Mouse (Mus musculus) hindbrain, embryonic 15.5 days (tissue): ENCODE measurements around the gene Tmem117. TPM values are rescaled to one million over a fixed set of nuclear protein-coding genes. Genes with fewer than 3 reads are reported as not detected.

Experiments
- ATAC-seq: fragments of 200-750 bp; cut with Nextera tagmentation; 2 replicates; pipeline ENCODE4 v1.8.0; 2017; ENCODE audit warnings: low read depth, moderate number of reproducible peaks, moderate TSS enrichment; ENCODE audit not compliant: low FRiP score
- H3K27ac ChIP-seq: fragments of 300-500 bp; sonication (generic); replicated peaks from 2 replicates; pipeline ENCODE4 v1.5.1; 2015; ENCODE audit warnings: mild to moderate bottlenecking, inconsistent platforms
- H3K27me3 ChIP-seq: fragments of 300-500 bp; sonication (generic); 2 replicates; pipeline ENCODE4 v1.6.1; 2015; ENCODE audit warnings: control low read depth, inconsistent platforms
- H3K36me3 ChIP-seq: fragments of 300-500 bp; sonication (generic); 2 replicates; pipeline ENCODE4 v1.6.1; 2015; ENCODE audit warnings: control low read depth, inconsistent platforms
- H3K4me1 ChIP-seq: fragments of 300-500 bp; sonication (generic); replicated peaks from 2 replicates; pipeline ENCODE4 v1.6.1; 2015; ENCODE audit warnings: control low read depth, inconsistent platforms
- H3K4me2 ChIP-seq: fragments of 300-500 bp; sonication (generic); 2 replicates; pipeline ENCODE4 v1.6.1; 2015; ENCODE audit warnings: moderate library complexity, mild to moderate bottlenecking, inconsistent platforms
- H3K4me3 ChIP-seq: fragments of 300-500 bp; sonication (generic); 2 replicates; pipeline ENCODE4 v1.5.1; 2015; ENCODE audit warnings: mild to moderate bottlenecking, inconsistent platforms
- H3K9ac ChIP-seq: fragments of 300-500 bp; sonication (generic); 2 replicates; pipeline ENCODE4 v1.6.1; 2015; ENCODE audit warnings: inconsistent platforms
- H3K9me3 ChIP-seq: fragments of 300-500 bp; sonication (generic); 2 replicates; pipeline ENCODE4 v1.6.1; 2016; ENCODE audit warnings: control low read depth, inconsistent platforms
- WGBS: fragments of 180-500 bp; shearing (Covaris S2); methylation state at CpG from one replicate; pipeline ENCODE4 v1.1.7; 2015; 5-methylcytosine and 5-hydroxymethylcytosine counted together
- polyA plus RNA-seq: library from polyadenylated mRNA; unstranded; fragments of >200 nt; fragmentation: Nextera tagmentation; extraction: Ambion mirVana; gene quantifications from 2 replicates; pipeline ENCODE4 v1.2.1, GENCODE M21; 2015

The Tmem117 gene
- polyA plus RNA-seq, 1 experiment from 2014 or later: 14.6 TPM

DNA sequence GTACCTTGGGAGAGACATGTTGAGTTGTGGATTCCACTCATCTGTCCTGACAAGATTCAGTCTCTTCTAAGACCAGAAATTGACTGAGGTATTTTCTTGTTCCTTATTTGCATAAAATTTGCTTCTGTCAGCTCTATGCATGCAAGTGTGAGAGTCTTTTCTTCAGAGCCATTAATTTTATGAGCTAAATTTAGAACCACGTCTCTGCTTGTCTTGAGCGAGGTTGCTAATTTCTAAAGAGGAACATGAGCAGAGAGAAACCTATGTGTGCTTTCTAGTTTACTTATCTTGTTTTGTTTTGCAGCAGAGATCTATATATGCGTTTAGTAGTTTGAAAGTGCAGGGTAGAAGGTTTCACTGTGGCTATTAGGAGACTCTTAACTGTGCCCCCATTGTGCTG is 26.6 kb upstream of the Tmem117 start:
- no peak overlapping the region for H3K9ac ChIP-seq
- 66% methylated on average over 3 of the region's 3 CpGs for WGBS
- no peaks in the 10 kb centered on the region for H3K27me3 ChIP-seq
- no peak for ATAC-seq
- no peak overlapping the region for H3K27ac ChIP-seq
- no peaks in the 10 kb centered on the region for H3K4me1 ChIP-seq
- H3K36me3 ChIP-seq: no peaks in the 10 kb centered on the region
- no peaks in the 10 kb centered on the region for H3K9me3 ChIP-seq
- H3K4me2 ChIP-seq: no peak overlapping the region
- H3K4me3 ChIP-seq: no peak overlapping the region

DNA sequence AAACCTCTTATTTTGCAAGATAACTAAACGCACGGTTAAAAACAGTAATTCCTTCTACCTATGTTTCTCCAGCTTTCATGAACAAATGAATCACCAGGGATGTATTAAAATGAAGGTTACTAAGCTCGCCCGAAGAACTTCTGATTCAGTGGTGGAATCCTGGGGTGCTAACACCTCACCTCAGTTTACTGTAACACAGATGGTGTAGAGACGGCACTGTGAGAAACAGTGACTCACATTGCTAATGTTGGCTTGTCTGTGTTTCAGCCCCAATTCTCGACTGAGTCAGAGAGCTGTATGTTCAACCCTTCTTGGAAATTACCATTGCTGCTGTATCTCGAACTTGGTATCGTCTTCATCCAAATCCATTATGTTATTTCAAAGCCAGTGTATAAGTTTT is 21.3 kb upstream of the Tmem117 start:
- Histone ChIP-seq H3K27me3 (no peaks in the 10 kb centered on the region), H3K9me3 (no peaks in the 10 kb centered on the region), H3K9ac (no peak overlapping the region), H3K36me3 (no peaks in the 10 kb centered on the region), H3K27ac (no peak overlapping the region), H3K4me3 (no peak overlapping the region), H3K4me2 (no peak overlapping the region), H3K4me1 (no peaks in the 10 kb centered on the region)
- ATAC-seq: no peak
- 96% methylated on average over 8 of the region's 8 CpGs for WGBS

DNA sequence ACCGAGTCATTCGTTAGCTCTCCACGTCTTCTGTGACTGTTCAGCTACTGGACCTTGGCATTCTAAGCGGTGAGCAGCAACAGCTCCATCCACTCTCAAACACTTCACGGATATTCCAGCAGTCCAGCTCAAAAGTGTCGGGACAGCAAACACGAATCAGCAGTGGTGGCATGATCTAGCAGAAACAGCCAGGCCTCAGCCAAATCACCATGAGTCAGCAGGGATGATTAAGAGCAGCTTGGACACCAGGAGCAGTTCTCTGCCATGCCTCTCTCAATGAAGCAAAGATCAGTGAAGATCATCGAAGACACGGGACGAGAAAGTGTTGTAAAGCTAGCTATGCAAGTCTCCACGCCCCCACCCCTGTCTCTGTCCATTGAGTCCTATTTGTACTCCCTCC is 13.0 kb upstream of the Tmem117 start:
- Histone ChIP-seq H3K4me1 (no peaks in the 10 kb centered on the region), H3K4me2 (no peak overlapping the region), H3K27me3 (no peaks in the 10 kb centered on the region), H3K36me3 (no peaks in the 10 kb centered on the region), H3K4me3 (no peak overlapping the region), H3K9me3 (no peaks in the 10 kb centered on the region), H3K9ac (no peak overlapping the region), H3K27ac (no peak overlapping the region)
- WGBS: 91% methylated on average over 11 of the region's 11 CpGs
- no peak for ATAC-seq

DNA sequence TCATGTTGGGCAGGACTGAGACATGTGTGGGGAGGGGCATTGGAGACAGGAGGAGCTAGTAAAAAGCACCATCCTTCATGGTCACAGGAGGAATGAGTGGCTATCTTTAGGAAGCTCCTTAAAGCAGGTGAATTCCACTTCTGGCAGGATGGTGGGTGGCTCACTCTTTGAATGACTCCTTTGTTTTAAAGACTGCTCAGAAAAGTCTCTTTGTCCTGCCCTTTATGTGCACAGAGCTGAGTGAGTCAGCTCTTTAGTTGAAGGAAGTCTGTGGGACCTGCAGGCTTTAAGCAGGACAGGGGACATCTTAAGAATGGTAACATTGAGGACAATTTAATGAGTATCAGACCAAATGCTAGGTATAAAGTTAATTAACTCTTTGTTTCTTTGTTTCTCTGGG is 8.1 kb upstream of the Tmem117 start:
- no peak overlapping the region for H3K4me2 ChIP-seq
- H3K9ac ChIP-seq: no peak overlapping the region
- ATAC-seq: no peak
- H3K9me3 ChIP-seq: no peaks in the 10 kb centered on the region
- H3K4me1 ChIP-seq: no peaks in the 10 kb centered on the region
- no peak overlapping the region for H3K27ac ChIP-seq
- H3K27me3 ChIP-seq: no peaks in the 10 kb centered on the region
- H3K4me3 ChIP-seq: no peak overlapping the region
- no peaks in the 10 kb centered on the region for H3K36me3 ChIP-seq

DNA sequence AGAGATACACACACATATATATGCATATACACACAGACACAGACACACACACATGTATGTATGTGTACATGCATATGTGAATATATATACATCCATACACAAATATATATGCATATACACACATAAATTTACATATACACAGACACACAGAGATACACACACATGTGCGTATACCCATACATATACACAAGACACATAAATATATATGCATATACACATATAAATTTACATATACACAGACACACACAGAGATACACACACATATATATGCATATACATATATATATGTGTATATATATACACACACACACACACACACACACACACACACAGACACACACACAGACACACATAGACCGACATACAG is 586 bp upstream of the Tmem117 start:
- Histone ChIP-seq H3K4me1 (no peaks in the 10 kb centered on the region), H3K9me3 (no peaks in the 10 kb centered on the region), H3K36me3 (no peaks in the 10 kb centered on the region), H3K9ac (peak overlapping the region; percentile 86), H3K4me3 (peak overlapping the region; percentile 56), H3K27me3 (no peaks in the 10 kb centered on the region; the same call in 1 of the 2 replicates), H3K4me2 (peak overlapping the region; percentile 82), H3K27ac (peak overlapping the region; percentile 47; the same call in 1 of the 2 replicates)
- peak; percentile 52; the same call in 1 of the 2 replicates for ATAC-seq
- WGBS: 50% methylated on average over 2 of the region's 2 CpGs

DNA sequence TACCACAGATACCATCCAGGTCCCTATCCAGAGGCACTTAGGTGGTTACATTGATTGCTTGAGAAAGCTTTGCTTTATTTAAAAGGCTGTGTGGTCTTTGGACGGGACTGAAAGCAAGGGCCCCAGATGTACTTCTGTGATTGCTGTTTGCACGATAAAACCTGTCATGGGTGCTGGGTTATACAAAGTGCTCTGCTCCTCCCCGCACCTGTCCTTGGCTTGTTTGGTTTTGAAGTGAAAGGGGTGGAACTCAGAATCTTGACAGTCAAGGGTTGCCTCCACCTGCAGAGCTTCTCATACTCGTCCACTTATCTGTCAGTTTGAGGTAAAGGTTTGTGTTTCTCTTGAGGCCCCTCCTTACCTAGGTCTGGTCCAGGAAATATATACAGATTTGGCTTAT is 1.5 kb downstream of the Tmem117 start:
- Histone ChIP-seq H3K4me2 (no peak overlapping the region), H3K9ac (no peak overlapping the region), H3K4me3 (no peak overlapping the region), H3K27ac (no peak overlapping the region), H3K9me3 (no peaks in the 10 kb centered on the region), H3K4me1 (no peaks in the 10 kb centered on the region), H3K36me3 (no peaks in the 10 kb centered on the region), H3K27me3 (no peaks in the 10 kb centered on the region; the same call in 1 of the 2 replicates)
- ATAC-seq: no peak
- WGBS: 87% methylated on average over 4 of the region's 4 CpGs

DNA sequence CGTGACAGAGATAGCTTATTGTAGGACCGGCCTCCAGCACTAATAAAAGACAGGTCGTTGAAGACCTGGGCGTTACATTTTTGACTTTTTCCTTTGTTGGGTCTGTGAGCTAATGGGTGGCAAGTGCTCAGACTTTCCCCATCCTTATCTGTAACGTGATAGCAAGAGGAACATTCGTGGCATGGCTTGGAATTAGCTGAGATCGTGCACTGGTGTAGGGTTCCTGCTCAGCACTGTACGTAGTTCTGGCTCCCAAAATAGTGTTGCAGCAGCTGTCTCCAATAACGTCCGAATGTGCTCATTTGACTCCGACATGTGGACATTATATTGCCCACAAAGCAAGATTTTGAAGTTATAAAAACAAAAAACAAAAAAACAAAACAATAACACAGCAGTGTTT is 5.5 kb downstream of the Tmem117 start:
- WGBS: 81% methylated on average over 11 of the region's 11 CpGs
- Histone ChIP-seq H3K4me2 (no peak overlapping the region), H3K4me1 (no peaks in the 10 kb centered on the region), H3K9me3 (no peaks in the 10 kb centered on the region), H3K4me3 (no peak overlapping the region), H3K27ac (no peak overlapping the region), H3K9ac (no peak overlapping the region), H3K36me3 (no peaks in the 10 kb centered on the region), H3K27me3 (no peaks in the 10 kb centered on the region; the same call in 1 of the 2 replicates)
- ATAC-seq: no peak

DNA sequence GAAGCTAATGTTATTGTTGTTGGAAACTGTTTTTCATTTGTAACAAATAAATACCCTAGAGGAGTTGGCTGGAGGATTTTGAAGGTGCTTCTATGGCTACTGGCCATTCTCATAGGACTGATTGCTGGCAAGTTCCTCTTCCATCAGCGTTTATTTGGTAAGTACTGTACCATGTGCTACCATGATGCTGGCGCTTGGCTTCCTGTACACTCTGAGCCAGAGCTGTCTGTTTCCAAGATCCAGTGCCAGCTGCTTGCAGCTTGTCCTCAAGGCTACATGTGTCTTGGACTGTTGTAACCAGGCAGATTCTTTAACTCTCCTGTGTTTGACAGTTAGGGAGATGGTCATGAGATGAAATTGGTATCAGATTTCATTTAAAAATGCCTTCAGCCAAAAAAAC is 9.2 kb downstream of the Tmem117 start:
- H3K9me3 ChIP-seq: no peaks in the 10 kb centered on the region
- no peak overlapping the region for H3K9ac ChIP-seq
- H3K27me3 ChIP-seq: no peaks in the 10 kb centered on the region
- no peaks in the 10 kb centered on the region for H3K36me3 ChIP-seq
- no peak for ATAC-seq
- H3K27ac ChIP-seq: no peak overlapping the region
- no peak overlapping the region for H3K4me3 ChIP-seq
- WGBS: 80% methylated on average over 2 of the region's 2 CpGs
- H3K4me1 ChIP-seq: 0 out of 2 replicates have a peak, but pooled peaks cover 3% of the 10 kb centered on the region
- no peak overlapping the region for H3K4me2 ChIP-seq

DNA sequence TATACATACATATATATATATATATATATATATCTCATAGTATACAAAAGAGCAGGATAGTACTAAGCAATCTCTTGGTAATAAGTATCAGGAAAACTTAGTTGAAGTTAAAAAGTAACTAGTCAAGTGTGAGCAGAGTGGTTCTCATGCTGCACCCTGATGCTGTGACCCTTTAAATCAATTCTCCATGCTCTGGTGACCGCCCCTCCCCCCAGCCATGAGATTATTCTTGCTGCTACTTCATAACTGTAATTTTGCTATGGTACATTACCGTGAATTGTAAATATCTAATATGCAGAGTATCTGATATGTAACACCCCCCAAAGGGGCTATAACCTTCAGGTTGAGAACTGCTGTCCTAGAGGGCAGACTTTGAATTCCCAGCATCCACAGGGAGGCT is 10.1 kb downstream of the Tmem117 start:
- 70% methylated on average over 2 of the region's 2 CpGs for WGBS
- Histone ChIP-seq H3K4me1 (0 out of 2 replicates have a peak, but pooled peaks cover 3% of the 10 kb centered on the region), H3K27ac (no peak overlapping the region), H3K9ac (no peak overlapping the region), H3K4me3 (no peak overlapping the region), H3K4me2 (no peak overlapping the region), H3K9me3 (no peaks in the 10 kb centered on the region), H3K36me3 (no peaks in the 10 kb centered on the region), H3K27me3 (no peaks in the 10 kb centered on the region)
- ATAC-seq: no peak

DNA sequence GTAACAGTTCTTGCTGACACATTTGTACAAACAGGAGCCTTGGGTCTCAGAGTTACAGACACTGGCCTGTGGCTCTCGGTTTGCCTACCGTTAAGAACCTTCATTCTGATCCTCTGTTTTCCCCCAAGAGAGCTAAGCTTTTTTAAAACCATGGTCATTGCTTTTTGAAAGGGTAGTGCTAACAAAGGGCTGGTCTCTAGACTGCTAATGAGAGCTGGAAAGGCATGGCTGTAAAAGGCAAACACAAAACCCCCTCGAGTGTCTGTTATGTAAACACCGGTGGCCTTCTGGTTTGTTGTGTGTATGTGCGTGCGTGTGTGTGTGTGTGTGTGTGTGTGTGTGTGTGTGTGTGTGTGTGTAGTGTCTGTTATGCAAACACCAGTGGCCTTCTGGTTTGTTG is 17.0 kb downstream of the Tmem117 start:
- H3K4me1 ChIP-seq: peaks cover 24% of the 10 kb centered on the region
- no peak overlapping the region for H3K27ac ChIP-seq
- no peaks in the 10 kb centered on the region for H3K9me3 ChIP-seq
- H3K4me2 ChIP-seq: no peak overlapping the region
- ATAC-seq: no peak
- H3K36me3 ChIP-seq: no peaks in the 10 kb centered on the region
- no peaks in the 10 kb centered on the region for H3K27me3 ChIP-seq
- H3K9ac ChIP-seq: no peak overlapping the region
- 41% methylated on average over 6 of the region's 6 CpGs for WGBS
- H3K4me3 ChIP-seq: no peak overlapping the region

DNA sequence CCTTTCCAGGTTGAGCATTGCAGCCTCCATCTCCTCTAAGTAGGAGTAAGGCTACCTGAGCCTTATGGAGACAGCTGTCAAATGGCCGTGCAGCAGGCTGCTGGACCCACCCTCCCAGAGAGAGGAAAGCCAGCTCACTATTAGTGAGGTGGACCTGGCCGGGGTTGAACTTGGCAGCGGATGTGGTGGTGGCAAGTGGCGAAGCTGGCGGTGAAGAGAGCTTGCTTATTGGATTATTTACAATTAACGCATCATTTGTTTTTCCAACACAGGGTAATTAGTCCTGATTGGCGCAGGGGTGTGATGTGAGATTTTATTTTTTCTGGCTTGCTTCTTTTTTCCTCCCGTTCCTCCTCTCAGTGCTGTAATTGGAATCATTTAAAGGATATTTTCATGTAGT is 19.4 kb downstream of the Tmem117 start:
- WGBS: 70% methylated on average over 8 of the region's 8 CpGs
- Histone ChIP-seq H3K4me3 (no peak overlapping the region), H3K4me2 (no peak overlapping the region), H3K27me3 (no peaks in the 10 kb centered on the region), H3K4me1 (peaks cover 28% of the 10 kb centered on the region), H3K27ac (peak overlapping the region; percentile 40; the same call in 1 of the 2 replicates), H3K9ac (no peak overlapping the region), H3K9me3 (no peaks in the 10 kb centered on the region), H3K36me3 (no peaks in the 10 kb centered on the region)
- ATAC-seq: no peak; the same call in 1 of the 2 replicates

DNA sequence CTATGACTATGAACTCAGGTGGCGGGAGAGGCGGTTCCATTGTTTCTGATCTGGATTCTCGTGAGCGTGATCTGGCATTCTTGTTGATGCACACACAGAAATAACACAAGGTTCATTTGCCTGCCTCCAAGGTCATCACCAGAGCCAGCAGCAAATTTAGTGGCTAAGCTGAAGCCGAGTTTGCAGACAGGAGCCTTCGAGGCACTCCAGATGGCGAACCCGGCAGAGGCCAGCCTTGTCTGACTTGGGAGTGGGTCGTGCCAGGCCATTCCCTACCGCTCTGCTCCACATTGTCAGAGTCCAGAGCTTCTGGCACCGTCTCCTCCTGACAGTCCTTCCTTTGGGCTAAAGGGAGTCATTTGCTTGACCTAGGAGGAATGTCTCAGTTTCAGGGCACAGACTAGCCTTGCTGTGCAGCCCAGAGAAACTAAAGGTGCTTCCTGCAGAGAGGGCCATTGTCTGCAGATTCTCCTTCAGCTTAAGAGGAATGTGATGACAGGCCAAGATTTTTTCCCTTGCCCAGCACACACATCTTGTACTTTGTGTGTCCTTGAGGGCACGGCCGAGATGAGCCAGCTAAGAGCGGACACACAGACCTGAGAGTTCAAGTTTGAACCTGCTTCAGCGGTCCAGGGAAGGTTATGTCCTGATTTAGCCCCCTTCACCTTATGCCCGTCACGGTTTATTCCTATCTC is 20.2 kb downstream of the Tmem117 start:
- 44% methylated on average over 17 of the region's 17 CpGs for WGBS
- 0 out of 2 replicates have a peak overlapping the region, but pooled peaks have one; percentile 15 for H3K4me2 ChIP-seq

DNA sequence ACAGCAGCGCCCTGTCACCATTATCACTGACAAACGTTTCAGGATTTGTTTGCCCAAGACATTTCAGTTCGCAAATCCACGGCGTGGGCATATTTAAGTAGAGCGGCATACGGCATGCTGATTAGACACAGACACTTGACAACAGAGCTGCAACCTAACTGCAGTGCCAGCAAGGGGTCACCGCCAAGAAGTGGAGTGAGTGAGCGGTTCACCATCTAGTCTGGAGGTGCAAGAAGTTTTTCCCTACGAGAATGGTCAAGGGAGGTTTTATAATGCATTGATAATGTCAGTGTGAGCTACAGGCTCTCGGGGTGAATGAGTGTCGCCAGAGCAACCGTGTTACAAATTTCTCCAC is 20.7 kb downstream of the Tmem117 start:
- H3K36me3 ChIP-seq: no peaks in the 10 kb centered on the region
- no peaks in the 10 kb centered on the region for H3K9me3 ChIP-seq
- H3K4me2 ChIP-seq: 0 out of 2 replicates have a peak overlapping the region, but pooled peaks have one; percentile 15
- H3K27ac ChIP-seq: 0 out of 2 replicates have a peak overlapping the region, but pooled peaks have one; percentile 40
- no peaks in the 10 kb centered on the region for H3K27me3 ChIP-seq
- no peak overlapping the region for H3K9ac ChIP-seq
- WGBS: 35% methylated on average over 13 of the region's 13 CpGs
- H3K4me3 ChIP-seq: no peak overlapping the region
- peaks cover 28% of the 10 kb centered on the region for H3K4me1 ChIP-seq
- ATAC-seq: no peak

More for the DNA sequence above, 20.2 kb downstream of the Tmem117 start:
- H3K36me3 ChIP-seq: no peaks in the 10 kb centered on the region
- H3K9me3 ChIP-seq: no peaks in the 10 kb centered on the region
- H3K27me3 ChIP-seq: no peaks in the 10 kb centered on the region
- H3K27ac ChIP-seq: peak overlapping the region; percentile 40; the same call in 1 of the 2 replicates
- no peak overlapping the region for H3K4me3 ChIP-seq
- H3K4me1 ChIP-seq: peaks cover 28% of the 10 kb centered on the region
- no peak overlapping the region for H3K9ac ChIP-seq
- ATAC-seq: peak; percentile 49; the same call in 1 of the 2 replicates
